Mouse (Mus musculus) ES-E14 (cell line): ENCODE measurements around the gene Zfp60.

Experiments used
- CHD2 ChIP-seq: IDR thresholded peaks from 2 replicates; pipeline ENCODE4 v1.6.1; 2014; ENCODE audit warnings: mild to moderate bottlenecking, low read depth, low read length, inconsistent platforms
- MAFK ChIP-seq: IDR thresholded peaks from 2 replicates; pipeline ENCODE4 v1.6.1; 2014; ENCODE audit warnings: mild to moderate bottlenecking, low read depth, low read length, inconsistent platforms; ENCODE audit not compliant: insufficient read depth
- ZNF384 ChIP-seq: IDR thresholded peaks from 2 replicates; pipeline ENCODE4 v1.6.1; 2012; ENCODE audit warnings: low read depth, low read length, inconsistent platforms

DNA sequence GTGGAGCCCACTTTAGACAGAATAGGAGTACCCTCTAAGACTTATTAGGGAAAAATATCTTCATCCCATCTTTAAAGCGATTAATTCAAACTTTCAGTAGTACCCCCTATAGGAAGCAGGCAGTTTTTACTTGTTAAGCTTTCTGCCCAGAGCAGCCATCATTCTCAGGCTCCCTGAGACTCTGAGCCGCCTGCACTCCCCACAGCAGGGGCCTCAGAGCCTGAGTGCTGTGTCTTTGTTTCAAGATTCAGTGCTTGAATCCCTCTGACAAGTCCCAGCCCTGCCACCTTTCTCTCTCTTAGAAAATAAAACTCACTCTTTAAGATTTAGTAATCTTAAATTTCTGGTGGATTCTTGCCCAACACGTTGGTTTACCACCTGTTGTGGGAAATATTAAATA lies 34.5 kb upstream of the Zfp60 start:
- TF ChIP-seq ZNF384 (no peak), CHD2 (no peak), MAFK (no peak)
